Mouse (Mus musculus): Measurements from ENCODE around the gene Ccdc148. TPM values are rescaled to one million over a fixed set of nuclear protein-coding genes. Genes with fewer than 3 reads are reported as not detected.

The Ccdc148 gene
- polyA plus RNA-seq, 1 experiment from 2014 or later = 0.73 TPM

- H3K9ac ChIP-seq = no peak overlapping the region
- H3K27ac ChIP-seq (ENCODE audit: poor library complexity, severe bottlenecking) = no peak overlapping the region
- peak overlapping the region; percentile 67 for H3K4me2 ChIP-seq
- WGBS = 30% methylated on average over 14 of the region's 14 CpGs
- ATAC-seq (ENCODE audit: insufficient number of reproducible peaks, low FRiP score) = no peak
- H3K9me3 ChIP-seq (replicated peaks) = no peaks in the 10 kb centered on the region
- no peaks in the 10 kb centered on the region for H3K27me3 ChIP-seq (replicated peaks)
- H3K4me3 ChIP-seq = peak overlapping the region; percentile 13; the same call in 1 of the 2 replicates
- no peaks in the 10 kb centered on the region for H3K36me3 ChIP-seq
- H3K4me1 ChIP-seq (replicated peaks) = peaks cover 18% of the 10 kb centered on the region
These were observed 253.5 kb downstream of the Ccdc148 start for GRCm38 (mm10) chr2:58906814-58907516.

DNA sequence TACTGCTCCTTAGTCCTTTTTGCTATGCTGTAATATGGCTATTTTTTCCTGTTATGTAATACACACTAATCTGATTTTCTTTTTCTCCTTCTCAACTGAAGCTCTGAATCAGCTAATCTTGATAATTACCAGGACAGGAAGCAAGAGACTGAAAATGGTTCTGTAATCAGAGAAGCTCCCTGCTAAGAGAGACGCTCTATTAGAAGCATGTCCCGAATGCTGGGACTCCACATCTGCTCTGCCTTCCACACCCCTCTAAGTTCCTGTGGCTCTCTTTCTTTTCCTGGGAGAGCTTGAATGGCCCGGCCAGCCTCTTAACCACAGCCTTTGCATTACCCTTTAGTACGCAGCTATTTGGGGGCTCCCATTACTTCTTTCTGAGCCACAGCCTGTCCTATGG lies 255.4 kb downstream of the Ccdc148 start:
- no peak for ATAC-seq (ENCODE audit: insufficient number of reproducible peaks, low FRiP score)
- Histone ChIP-seq H3K36me3 (no peaks in the 10 kb centered on the region), H3K27me3 (replicated peaks) (no peaks in the 10 kb centered on the region), H3K9me3 (replicated peaks) (no peaks in the 10 kb centered on the region), H3K9ac (no peak overlapping the region), H3K4me2 (no peak overlapping the region), H3K4me1 (replicated peaks) (peaks cover 18% of the 10 kb centered on the region), H3K27ac (ENCODE audit: poor library complexity, severe bottlenecking) (no peak overlapping the region), H3K4me3 (no peak overlapping the region)
- WGBS = 48% methylated on average over 4 of the region's 4 CpGs

DNA sequence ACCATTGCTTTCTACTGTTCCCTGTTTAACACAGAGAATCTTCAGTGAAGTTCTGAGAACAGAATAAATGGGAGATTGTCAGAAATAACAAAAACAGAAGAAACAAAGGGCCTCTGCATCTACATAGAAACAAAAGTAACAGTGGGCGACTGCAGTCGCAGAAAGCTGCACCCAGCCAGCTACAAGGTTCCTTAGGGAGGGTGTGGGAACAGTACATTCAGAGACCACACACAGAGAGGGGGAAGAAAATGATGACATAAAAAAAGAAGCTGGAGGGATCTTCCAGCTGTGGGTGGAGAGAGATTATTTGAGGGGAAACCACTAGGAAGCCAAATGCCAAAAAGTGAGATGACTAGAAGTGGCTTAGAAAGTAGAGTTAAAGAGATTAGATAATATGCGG lies 280.6 kb downstream of the Ccdc148 start:
- H3K27ac ChIP-seq (ENCODE audit: poor library complexity, severe bottlenecking) = no peak overlapping the region
- H3K9me3 ChIP-seq (replicated peaks) = no peaks in the 10 kb centered on the region
- H3K4me2 ChIP-seq = no peak overlapping the region
- ATAC-seq (ENCODE audit: insufficient number of reproducible peaks, low FRiP score) = no peak
- 59% methylated on average over 3 of the region's 3 CpGs for WGBS
- no peaks in the 10 kb centered on the region for H3K27me3 ChIP-seq (replicated peaks)
- H3K9ac ChIP-seq = no peak overlapping the region
- no peaks in the 10 kb centered on the region for H3K36me3 ChIP-seq
- H3K4me3 ChIP-seq = no peak overlapping the region
- H3K4me1 ChIP-seq (replicated peaks) = no peaks in the 10 kb centered on the region

DNA sequence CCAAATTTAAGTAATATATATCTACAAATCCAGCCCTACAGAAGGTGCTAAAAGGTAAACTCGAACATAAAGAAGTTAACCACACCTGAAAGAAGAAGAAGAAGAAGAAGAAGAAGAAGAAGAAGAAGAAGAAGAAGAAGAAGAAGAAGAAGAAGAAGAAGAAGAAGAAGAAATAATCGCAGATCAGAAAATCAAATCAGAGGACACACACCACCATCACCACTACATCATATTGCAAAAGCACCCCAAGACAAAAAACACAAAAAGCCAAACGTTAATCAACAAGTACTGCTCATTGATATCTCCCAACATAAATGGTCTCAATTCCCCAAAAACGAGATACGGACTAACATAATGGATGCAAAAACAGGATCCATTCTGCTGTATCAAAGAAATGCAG lies 301.3 kb downstream of the Ccdc148 start, which contains the start of gene Gm11099:
Gm11099 (plus strand) TSS at position 301 of the 400 bp plus-strand sequence.
- H3K4me1 ChIP-seq (replicated peaks) = no peaks in the 10 kb centered on the region
- H3K27ac ChIP-seq (ENCODE audit: poor library complexity, severe bottlenecking) = no peak within 1 kb of the TSS
- no peak within 1 kb of the TSS for H3K4me3 ChIP-seq
- WGBS = 82% methylated on average over 5 of the region's 5 CpGs
- H3K4me2 ChIP-seq = no peak within 1 kb of the TSS
- H3K36me3 ChIP-seq = no peaks in the 10 kb centered on the region
- H3K27me3 ChIP-seq (replicated peaks) = no peaks in the 10 kb centered on the region
- ATAC-seq (ENCODE audit: insufficient number of reproducible peaks, low FRiP score) = no peak
- H3K9ac ChIP-seq = no peak within 1 kb of the TSS
- no peaks in the 10 kb centered on the region for H3K9me3 ChIP-seq (replicated peaks)

GRCm38 (mm10) chr2:58844499-58844898 lies 316.0 kb downstream of the Ccdc148 start:
- H3K4me3 ChIP-seq = no peak overlapping the region
- no peak overlapping the region for H3K4me2 ChIP-seq
- no peaks in the 10 kb centered on the region for H3K4me1 ChIP-seq (replicated peaks)
- no peaks in the 10 kb centered on the region for H3K27me3 ChIP-seq (replicated peaks)
- no peak for ATAC-seq (ENCODE audit: insufficient number of reproducible peaks, low FRiP score)
- no peaks in the 10 kb centered on the region for H3K9me3 ChIP-seq (replicated peaks)
- H3K27ac ChIP-seq (ENCODE audit: poor library complexity, severe bottlenecking) = no peak overlapping the region
- 37% methylated on average over 10 of the region's 10 CpGs for WGBS
- no peak overlapping the region for H3K9ac ChIP-seq
- no peaks in the 10 kb centered on the region for H3K36me3 ChIP-seq

- Histone ChIP-seq H3K9me3 (replicated peaks) (no peaks in the 10 kb centered on the region), H3K27me3 (replicated peaks) (no peaks in the 10 kb centered on the region), H3K4me3 (no peak overlapping the region), H3K4me1 (replicated peaks) (no peaks in the 10 kb centered on the region), H3K9ac (no peak overlapping the region), H3K36me3 (no peaks in the 10 kb centered on the region), H3K27ac (ENCODE audit: poor library complexity, severe bottlenecking) (no peak overlapping the region), H3K4me2 (no peak overlapping the region)
- WGBS = 75% methylated on average over 4 of the region's 4 CpGs
- ATAC-seq (ENCODE audit: insufficient number of reproducible peaks, low FRiP score) = no peak
These were observed 318.0 kb downstream of the Ccdc148 start for GRCm38 (mm10) chr2:58842443-58842842.

- no peak overlapping the region for H3K27ac ChIP-seq (ENCODE audit: poor library complexity, severe bottlenecking)
- H3K36me3 ChIP-seq = no peaks in the 10 kb centered on the region
- ATAC-seq (ENCODE audit: insufficient number of reproducible peaks, low FRiP score) = no peak
- no peak overlapping the region for H3K9ac ChIP-seq
- no peaks in the 10 kb centered on the region for H3K4me1 ChIP-seq (replicated peaks)
- no peak overlapping the region for H3K4me3 ChIP-seq
- no peaks in the 10 kb centered on the region for H3K9me3 ChIP-seq (replicated peaks)
- 80% methylated on average over 3 of the region's 3 CpGs for WGBS
- no peak overlapping the region for H3K4me2 ChIP-seq
- H3K27me3 ChIP-seq (replicated peaks) = no peaks in the 10 kb centered on the region
These were observed 319.5 kb downstream of the Ccdc148 start for GRCm38 (mm10) chr2:58841021-58841420.

GRCm38 (mm10) chr2:58832253-58832980 lies 328.1 kb downstream of the Ccdc148 start:
- 86% methylated on average over 20 of the region's 20 CpGs for WGBS
- H3K9ac ChIP-seq = no peak overlapping the region

DNA sequence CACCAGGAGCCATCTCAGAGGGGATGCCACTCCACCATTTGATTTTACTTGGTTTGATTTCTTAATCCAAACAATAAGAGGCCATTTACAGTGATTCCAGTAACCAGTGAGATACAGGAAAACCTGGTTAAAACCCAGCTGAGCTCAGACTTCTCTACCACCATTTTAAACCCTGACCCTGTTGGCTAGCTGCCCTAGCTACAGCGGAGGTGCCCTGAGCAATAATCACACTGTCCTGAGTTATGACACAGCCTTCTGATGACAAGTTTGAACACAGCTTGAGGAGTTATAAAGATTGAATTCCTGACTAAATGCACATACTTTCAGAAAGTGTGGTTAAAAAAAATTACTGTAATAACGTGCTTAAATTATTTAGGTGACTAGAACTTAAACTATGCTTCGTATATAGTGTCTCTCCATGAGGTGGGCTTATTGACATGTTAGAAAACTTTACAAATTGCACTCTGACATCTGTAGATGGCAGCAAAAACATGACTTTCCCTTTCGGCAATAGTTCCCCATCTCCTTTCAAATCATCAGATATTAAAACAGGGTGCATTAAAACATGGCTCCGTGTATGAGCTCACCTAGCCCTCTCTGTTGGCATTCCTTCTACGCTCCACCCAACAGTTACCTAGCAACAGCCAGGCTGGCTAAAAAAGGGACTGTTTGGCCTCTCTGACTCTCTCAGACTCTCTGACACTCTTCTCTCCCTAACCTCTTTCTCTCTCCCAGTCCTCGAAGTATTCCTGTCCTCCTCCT lies 330.3 kb downstream of the Ccdc148 start:
- no peaks in the 10 kb centered on the region for H3K27me3 ChIP-seq (replicated peaks)
- 58% methylated on average over 7 of the region's 7 CpGs for WGBS
- no peak overlapping the region for H3K27ac ChIP-seq (ENCODE audit: poor library complexity, severe bottlenecking)
- no peak for ATAC-seq (ENCODE audit: insufficient number of reproducible peaks, low FRiP score)
- peaks cover 16% of the 10 kb centered on the region for H3K4me1 ChIP-seq (replicated peaks)
- no peak overlapping the region for H3K9ac ChIP-seq
- H3K9me3 ChIP-seq (replicated peaks) = no peaks in the 10 kb centered on the region
- H3K4me2 ChIP-seq = no peak overlapping the region
- no peaks in the 10 kb centered on the region for H3K36me3 ChIP-seq
- no peak overlapping the region for H3K4me3 ChIP-seq

More at GRCm38 (mm10) chr2:58832253-58832980, 328.1 kb downstream of the Ccdc148 start:
- Histone ChIP-seq H3K36me3 (no peaks in the 10 kb centered on the region), H3K4me1 (replicated peaks) (peaks cover 16% of the 10 kb centered on the region), H3K27me3 (replicated peaks) (no peaks in the 10 kb centered on the region), H3K4me2 (no peak overlapping the region), H3K27ac (ENCODE audit: poor library complexity, severe bottlenecking) (no peak overlapping the region), H3K4me3 (no peak overlapping the region), H3K9me3 (replicated peaks) (no peaks in the 10 kb centered on the region)
- no peak for ATAC-seq (ENCODE audit: insufficient number of reproducible peaks, low FRiP score)

- no peaks in the 10 kb centered on the region for H3K36me3 ChIP-seq
- peak overlapping the region; percentile 59; the same call in 1 of the 2 replicates for H3K27ac ChIP-seq (ENCODE audit: poor library complexity, severe bottlenecking)
- ATAC-seq (ENCODE audit: insufficient number of reproducible peaks, low FRiP score) = no peak
- no peak overlapping the region for H3K4me2 ChIP-seq
- 57% methylated on average over 3 of the region's 3 CpGs for WGBS
- H3K4me1 ChIP-seq (replicated peaks) = peaks cover 16% of the 10 kb centered on the region
- no peak overlapping the region for H3K9ac ChIP-seq
- H3K27me3 ChIP-seq (replicated peaks) = no peaks in the 10 kb centered on the region
- no peak overlapping the region for H3K4me3 ChIP-seq
- no peaks in the 10 kb centered on the region for H3K9me3 ChIP-seq (replicated peaks)
These were observed 331.4 kb downstream of the Ccdc148 start for GRCm38 (mm10) chr2:58828910-58829600.

All from heart, embryonic 12.5 days (tissue).